Mouse (Mus musculus) lung, embryonic 16.5 days (tissue): ENCODE data around the gene Eef1g. TPM values are rescaled to one million over a fixed set of nuclear protein-coding genes. Genes with fewer than 3 reads are reported as not detected.

Experiments used
- ATAC-seq: fragments of 200-750 bp; cut with Nextera tagmentation; 2 replicates; pipeline ENCODE4 v1.8.0; 2017; ENCODE audit warnings: low read depth, mild to moderate bottlenecking, moderate library complexity
- H3K27ac ChIP-seq: fragments of 300-500 bp; sonication (generic); 2 replicates; pipeline ENCODE4 v1.5.1; 2014; ENCODE audit warnings: mild to moderate bottlenecking, control low read depth, low read length
- H3K27me3 ChIP-seq: fragments of 300-500 bp; sonication (generic); 2 replicates; pipeline ENCODE4 v1.6.1; 2014; ENCODE audit warnings: low read depth, low read length, mixed read lengths; ENCODE audit not compliant: control insufficient read depth, insufficient read depth
- H3K36me3 ChIP-seq: fragments of 300-500 bp; sonication (generic); 2 replicates; pipeline ENCODE4 v1.6.1; 2014; ENCODE audit warnings: low read length; ENCODE audit not compliant: control insufficient read depth, insufficient read depth
- H3K4me1 ChIP-seq: fragments of 300-500 bp; sonication (generic); replicated peaks from 2 replicates; pipeline ENCODE4 v1.6.1; 2014; ENCODE audit warnings: low read length, mixed read lengths; ENCODE audit not compliant: control insufficient read depth, insufficient read depth
- H3K4me2 ChIP-seq: fragments of 300-500 bp; sonication (generic); 2 replicates; pipeline ENCODE4 v1.6.1; 2014; ENCODE audit warnings: low read depth, low read length, control low read depth
- H3K4me3 ChIP-seq: fragments of 300-500 bp; sonication (generic); 2 replicates; pipeline ENCODE4 v1.5.1; 2014; ENCODE audit warnings: mild to moderate bottlenecking, low read length, control low read depth
- H3K9ac ChIP-seq: fragments of 300-500 bp; sonication (generic); 2 replicates; pipeline ENCODE4 v1.6.1; 2014; ENCODE audit warnings: low read length, control low read depth
- H3K9me3 ChIP-seq: fragments of 300-500 bp; sonication (generic); 2 replicates; pipeline ENCODE4 v1.6.1; 2016; ENCODE audit warnings: low read length; ENCODE audit not compliant: control insufficient read depth
- WGBS: fragments of 180-500 bp; shearing (Covaris S2); extraction: QIAGEN DNeasy Blood & Tissue Kit; methylation state at CpG from one replicate; pipeline ENCODE4 v1.1.7; 2014; 5-methylcytosine and 5-hydroxymethylcytosine counted together
- polyA plus RNA-seq: library from polyadenylated mRNA; unstranded; fragments of >200 nt; fragmentation: Nextera tagmentation; extraction: Ambion mirVana; gene quantifications from 2 replicates; pipeline ENCODE4 v1.2.1, GENCODE M21; 2015

Eef1g gene
- polyA plus RNA-seq = 366 TPM in 2 replicates

DNA sequence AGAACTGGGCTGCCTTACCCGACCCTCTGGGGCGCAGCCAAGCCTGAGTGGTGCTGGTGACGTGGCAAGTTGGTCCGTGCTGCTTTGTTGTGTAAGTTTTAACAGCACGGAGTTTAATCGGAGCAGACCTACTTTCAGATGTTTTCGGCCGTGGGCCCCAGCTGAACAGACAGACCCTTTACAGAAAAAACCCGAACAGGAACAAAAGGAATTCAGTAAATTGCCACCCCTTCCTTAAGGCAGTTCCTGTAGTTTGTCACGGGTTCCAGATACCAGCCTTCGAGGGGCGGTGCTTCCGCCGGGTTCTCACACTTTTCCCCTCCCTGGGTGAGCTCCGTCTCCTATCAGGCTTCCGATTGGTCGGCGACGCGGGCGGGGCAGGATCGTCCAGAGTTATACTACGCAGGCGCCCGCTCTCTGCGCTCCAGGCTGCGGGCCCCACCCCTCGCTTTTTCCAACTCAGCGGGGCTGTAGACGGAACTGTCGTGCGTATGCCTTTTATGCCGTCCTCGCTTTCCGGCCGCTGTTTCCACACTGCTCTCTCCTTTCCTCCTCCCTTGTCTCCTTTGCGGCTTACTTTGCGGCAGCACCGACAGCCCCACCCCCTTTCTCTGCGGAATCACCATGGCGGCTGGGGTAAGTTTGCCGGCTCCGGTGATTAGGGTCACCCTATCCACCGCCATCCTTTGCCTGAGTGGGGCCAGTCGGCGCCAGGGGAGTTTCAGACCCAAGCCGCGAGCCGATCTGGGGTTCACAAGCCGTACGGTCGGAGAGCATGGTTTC, at the start of gene Eef1g:
TSS of gene Eef1g (plus strand) at position 452 of the 783 bp plus-strand sequence.
- Histone ChIP-seq H3K9ac (peak within 1 kb of the TSS; percentile 87), H3K36me3 (peaks cover 57% of the 10 kb centered on the region), H3K4me2 (peak within 1 kb of the TSS; percentile 68), H3K9me3 (no peaks in the 10 kb centered on the region), H3K4me1 (peaks cover 13% of the 10 kb centered on the region), H3K4me3 (peak within 1 kb of the TSS; percentile 83), H3K27ac (peak within 1 kb of the TSS; percentile 98), H3K27me3 (no peaks in the 10 kb centered on the region)
- ATAC-seq = peak; percentile 100
- WGBS = under 1% methylated on average over 52 of the region's 52 CpGs

DNA sequence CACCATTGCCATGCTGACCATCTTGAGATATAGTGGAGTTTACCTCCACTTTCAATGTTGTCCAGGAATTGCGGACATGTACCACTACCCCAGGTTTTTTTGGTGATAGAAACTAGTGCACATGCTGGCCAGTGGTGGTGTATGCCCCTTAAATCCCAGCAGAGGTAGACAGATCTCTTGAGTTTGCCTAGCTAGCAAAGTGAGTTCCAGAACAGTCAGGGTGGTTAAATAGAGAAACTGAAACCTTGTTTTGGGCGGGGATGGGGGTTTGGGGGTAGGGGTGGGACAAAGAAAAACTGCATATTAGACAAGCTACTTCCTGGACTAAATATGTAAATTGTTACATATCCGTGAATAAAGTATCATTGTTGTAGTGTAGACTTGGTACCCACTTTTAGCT, 47.8 kb upstream of the Eef1g start:
- no peak overlapping the region for H3K4me3 ChIP-seq
- no peak for ATAC-seq
- no peak overlapping the region for H3K27ac ChIP-seq
- H3K9me3 ChIP-seq = no peaks in the 10 kb centered on the region
- H3K4me1 ChIP-seq = peaks cover 9% of the 10 kb centered on the region
- no peaks in the 10 kb centered on the region for H3K27me3 ChIP-seq
- 91% methylated on average over 3 of the region's 3 CpGs for WGBS
- peaks cover 30% of the 10 kb centered on the region for H3K36me3 ChIP-seq
- H3K4me2 ChIP-seq = no peak overlapping the region
- H3K9ac ChIP-seq = no peak overlapping the region

DNA sequence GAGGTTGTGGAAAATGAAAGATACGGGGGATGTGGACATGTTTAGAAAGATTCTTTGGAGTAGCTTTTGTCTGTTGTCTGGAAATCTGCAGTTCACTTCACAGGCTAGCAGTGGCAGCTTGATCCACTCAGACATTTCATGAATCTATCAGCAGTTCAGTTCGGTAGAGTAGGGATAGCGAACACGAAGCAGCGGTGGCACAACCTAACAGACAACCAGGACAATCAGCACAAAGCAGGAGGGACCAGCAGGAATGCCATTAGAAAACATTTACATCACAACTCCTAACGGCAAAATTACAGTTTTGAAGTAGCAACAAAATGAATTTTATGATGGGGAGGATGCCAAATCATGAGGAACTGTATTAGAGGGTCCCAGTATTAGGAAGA, 47.2 kb upstream of the Eef1g start:
- Histone ChIP-seq H3K4me2 (peak overlapping the region; percentile 76), H3K27me3 (no peaks in the 10 kb centered on the region), H3K9ac (peak overlapping the region; percentile 81), H3K4me3 (peak overlapping the region; percentile 74), H3K9me3 (no peaks in the 10 kb centered on the region), H3K36me3 (peaks cover 23% of the 10 kb centered on the region), H3K4me1 (peaks cover 9% of the 10 kb centered on the region), H3K27ac (peak overlapping the region; percentile 90)
- no peak for ATAC-seq
- WGBS = 64% methylated on average over 6 of the region's 6 CpGs

DNA sequence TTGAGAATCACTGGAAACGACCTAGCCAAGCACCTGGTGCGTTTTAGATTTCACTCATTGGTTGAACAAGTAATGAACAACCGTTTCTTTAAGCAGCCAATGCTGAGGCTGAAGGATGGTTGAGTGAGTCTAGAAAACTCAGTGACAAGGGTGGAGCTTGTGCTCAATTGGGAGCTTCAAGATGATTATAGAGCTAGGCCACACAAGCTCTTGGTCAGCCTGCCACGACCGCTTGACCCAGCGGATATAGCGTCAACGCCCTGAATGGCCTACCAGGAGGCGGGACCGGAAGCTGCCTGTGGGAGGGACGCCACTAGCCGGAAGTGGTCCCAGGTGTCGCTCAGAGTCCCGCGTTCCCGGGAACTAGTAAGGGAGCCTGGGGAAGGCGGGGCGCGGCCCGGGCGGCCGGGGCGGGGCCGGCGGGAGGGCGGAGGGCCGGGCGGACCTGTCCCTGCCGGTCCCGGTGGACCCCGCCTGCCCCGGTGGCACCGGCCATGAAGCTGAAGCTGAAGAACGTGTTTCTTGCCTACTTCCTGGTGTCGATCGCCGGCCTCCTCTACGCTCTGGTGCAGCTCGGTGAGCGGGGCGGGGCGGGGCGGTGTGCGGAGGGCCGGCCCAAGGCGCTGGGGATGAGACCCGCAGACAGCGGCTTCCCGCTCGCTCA, 46.6 kb upstream of the Eef1g start, which contains the start of gene B3gat3:
TSS of gene B3gat3 (plus strand) at position 302 of the 664 bp plus-strand sequence.
- Histone ChIP-seq H3K9me3 (no peaks in the 10 kb centered on the region), H3K27ac (peak within 1 kb of the TSS; percentile 90), H3K27me3 (no peaks in the 10 kb centered on the region), H3K4me1 (peaks cover 9% of the 10 kb centered on the region), H3K36me3 (peaks cover 18% of the 10 kb centered on the region), H3K9ac (peak within 1 kb of the TSS; percentile 81), H3K4me3 (peak within 1 kb of the TSS; percentile 74), H3K4me2 (peak within 1 kb of the TSS; percentile 76)
- WGBS = 2% methylated on average over 36 of the region's 50 CpGs
- peak; percentile 99 for ATAC-seq

DNA sequence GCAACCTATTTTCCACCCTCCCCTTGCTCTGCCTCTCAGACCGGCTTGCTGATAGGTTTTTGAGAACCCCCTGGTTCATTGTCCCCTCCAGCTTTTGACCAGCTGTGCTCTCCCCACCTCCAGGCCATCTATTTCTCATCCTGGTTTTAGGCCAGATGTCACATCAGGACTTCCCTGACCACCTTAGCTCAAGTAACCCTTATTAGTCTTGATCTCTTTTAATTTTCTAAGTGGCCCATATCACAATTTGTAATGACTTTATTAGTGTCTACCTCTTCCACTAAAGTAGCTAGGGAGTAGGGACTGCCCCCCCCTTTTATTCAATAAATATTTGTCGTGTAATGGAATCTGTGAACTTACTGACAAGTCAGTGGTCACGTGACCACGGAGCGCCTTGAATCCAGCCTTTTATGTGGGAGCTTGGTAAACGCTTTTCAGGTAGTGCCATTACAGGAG, 46.0 kb upstream of the Eef1g start:
- WGBS = under 1% methylated on average over 6 of the region's 6 CpGs

DNA sequence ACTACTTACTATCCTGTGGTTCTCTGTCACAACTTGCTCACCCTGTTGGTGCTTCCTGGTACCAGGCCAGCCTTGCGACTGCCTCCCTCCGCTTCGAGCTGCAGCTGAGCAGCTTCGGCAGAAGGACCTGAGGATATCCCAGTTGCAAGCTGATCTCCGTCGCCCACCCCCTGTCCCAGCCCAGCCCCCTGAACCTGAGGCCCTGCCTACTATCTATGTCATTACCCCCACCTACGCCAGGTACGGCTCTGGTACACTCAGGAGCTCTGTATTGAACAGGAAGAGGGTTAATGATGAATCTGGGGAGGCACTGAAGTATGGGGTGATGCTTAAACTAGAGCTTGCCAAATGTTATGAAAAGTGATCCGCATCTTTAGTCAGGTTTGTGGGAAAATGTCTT, 45.1 kb upstream of the Eef1g start:
- H3K4me3 ChIP-seq = peak overlapping the region; percentile 74; the same call in 1 of the 2 replicates
- no peaks in the 10 kb centered on the region for H3K27me3 ChIP-seq
- peak overlapping the region; percentile 48; the same call in 1 of the 2 replicates for H3K9ac ChIP-seq
- H3K36me3 ChIP-seq = peaks cover 10% of the 10 kb centered on the region
- H3K27ac ChIP-seq = no peak overlapping the region
- WGBS = 71% methylated on average over 9 of the region's 9 CpGs
- peaks cover 9% of the 10 kb centered on the region for H3K4me1 ChIP-seq
- peak overlapping the region; percentile 76; the same call in 1 of the 2 replicates for H3K4me2 ChIP-seq
- H3K9me3 ChIP-seq = no peaks in the 10 kb centered on the region
- no peak for ATAC-seq

More for the DNA sequence above, 46.0 kb upstream of the Eef1g start:
- H3K9ac ChIP-seq = peak overlapping the region; percentile 81
- H3K27me3 ChIP-seq = no peaks in the 10 kb centered on the region
- peak overlapping the region; percentile 76 for H3K4me2 ChIP-seq
- peaks cover 9% of the 10 kb centered on the region for H3K4me1 ChIP-seq
- H3K4me3 ChIP-seq = peak overlapping the region; percentile 74
- ATAC-seq = no peak; the same call in 1 of the 2 replicates
- no peaks in the 10 kb centered on the region for H3K9me3 ChIP-seq
- H3K27ac ChIP-seq = peak overlapping the region; percentile 90
- peaks cover 12% of the 10 kb centered on the region for H3K36me3 ChIP-seq

DNA sequence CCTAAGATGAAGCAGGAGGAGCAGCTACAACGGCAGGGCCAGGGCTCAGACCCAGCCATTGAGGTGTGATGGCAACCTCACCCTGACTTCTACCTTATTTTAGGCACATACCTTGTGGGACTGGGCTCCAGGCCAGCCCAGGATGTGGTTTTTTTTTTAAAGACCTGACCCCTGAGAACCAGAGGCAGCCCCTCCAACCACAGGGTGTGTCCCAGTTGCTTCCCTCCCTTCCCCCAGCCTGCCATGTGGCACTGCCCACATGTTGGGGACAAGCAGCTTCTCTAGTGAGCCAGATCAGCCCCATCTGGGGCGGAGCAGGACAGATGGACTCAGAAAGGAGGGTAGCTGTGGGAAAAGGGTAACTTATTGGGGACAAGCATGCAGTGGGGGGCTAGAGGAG, 40.1 kb upstream of the Eef1g start:
- H3K36me3 ChIP-seq = peaks cover 10% of the 10 kb centered on the region
- H3K9ac ChIP-seq = no peak overlapping the region
- H3K9me3 ChIP-seq = no peaks in the 10 kb centered on the region
- peaks cover 10% of the 10 kb centered on the region for H3K4me1 ChIP-seq
- ATAC-seq = no peak
- 83% methylated on average over 2 of the region's 2 CpGs for WGBS
- no peak overlapping the region for H3K4me2 ChIP-seq
- H3K27me3 ChIP-seq = no peaks in the 10 kb centered on the region
- no peak overlapping the region for H3K27ac ChIP-seq
- no peak overlapping the region for H3K4me3 ChIP-seq

DNA sequence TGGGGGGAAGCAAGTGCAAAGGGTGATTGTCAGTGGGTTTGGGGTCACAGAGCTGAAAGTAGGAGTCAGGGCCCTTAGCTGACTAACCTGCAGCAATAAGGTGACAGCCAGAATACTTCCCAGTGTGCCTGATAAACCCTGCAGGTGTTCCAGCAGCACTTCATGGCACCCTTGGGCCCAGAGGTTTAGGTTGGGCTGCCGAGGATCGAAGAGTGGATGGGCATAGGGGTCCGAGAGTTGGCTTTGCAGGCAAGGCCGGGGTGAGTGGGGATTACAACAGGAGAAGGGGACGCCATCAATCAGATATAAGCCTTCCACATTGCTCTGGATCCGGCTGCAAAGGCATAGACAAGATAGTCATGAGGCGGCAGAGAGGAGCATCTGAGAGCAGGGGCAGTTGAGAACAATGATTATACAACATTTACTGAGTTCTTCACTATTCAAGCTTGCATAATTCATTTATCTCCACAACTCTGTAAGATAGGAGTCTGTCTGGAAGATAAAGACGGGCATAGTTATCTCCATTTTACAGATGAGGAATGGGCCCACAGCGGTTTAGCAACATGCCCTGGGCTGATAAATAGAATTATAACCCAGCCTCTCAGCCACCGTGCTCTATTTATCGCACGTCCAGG, 38.8 kb upstream of the Eef1g start:
- peaks cover 10% of the 10 kb centered on the region for H3K36me3 ChIP-seq
- WGBS = 85% methylated on average over 12 of the region's 12 CpGs

More for the DNA sequence above, 38.8 kb upstream of the Eef1g start:
- no peak for ATAC-seq
- no peaks in the 10 kb centered on the region for H3K9me3 ChIP-seq
- no peak overlapping the region for H3K4me2 ChIP-seq
- H3K4me1 ChIP-seq = peaks cover 9% of the 10 kb centered on the region
- no peak overlapping the region for H3K27ac ChIP-seq
- H3K4me3 ChIP-seq = no peak overlapping the region
- H3K27me3 ChIP-seq = no peaks in the 10 kb centered on the region
- no peak overlapping the region for H3K9ac ChIP-seq
